Mouse (Mus musculus) kidney, adult 2 months (tissue): Measurements from ENCODE around the gene Csf2rb.

Source experiments
- CTCF ChIP-seq: fragments of 200-500 bp; conservative IDR thresholded peaks from 2 replicates; pipeline ENCODE4 v1.5.1; 2011; ENCODE audit warnings: low read depth, mild to moderate bottlenecking, control low read depth, low read length, moderate library complexity, mixed read lengths; ENCODE audit not compliant: insufficient read depth, insufficient read length
- POLR2A ChIP-seq: fragments of 200-500 bp; IDR thresholded peaks from one replicate; pipeline ENCODE4 v1.6.1; 2011; ENCODE audit warnings: low read depth, low read length, control low read depth

- TF ChIP-seq CTCF (no peak), POLR2A (no peak)
These were observed 19.0 kb downstream of the Csf2rb start for GRCm38 (mm10) chr15:78344567-78344966.
